Mouse (Mus musculus) ovary, postnatal 10 days (tissue): ENCODE results near the gene Susd4.

Source experiments
- DNase-seq: peaks from one replicate; pipeline ENCODE4 v3.0.0; 2022; ENCODE audit warnings: low spot score

Susd4 gene

GRCm38 (mm10) chr1:182763716-182764461 lies at the start of gene Susd4:
Gene Susd4, plus strand, starts transcription at chr1:182763860.
- peak; percentile 31 for DNase-seq

DNA sequence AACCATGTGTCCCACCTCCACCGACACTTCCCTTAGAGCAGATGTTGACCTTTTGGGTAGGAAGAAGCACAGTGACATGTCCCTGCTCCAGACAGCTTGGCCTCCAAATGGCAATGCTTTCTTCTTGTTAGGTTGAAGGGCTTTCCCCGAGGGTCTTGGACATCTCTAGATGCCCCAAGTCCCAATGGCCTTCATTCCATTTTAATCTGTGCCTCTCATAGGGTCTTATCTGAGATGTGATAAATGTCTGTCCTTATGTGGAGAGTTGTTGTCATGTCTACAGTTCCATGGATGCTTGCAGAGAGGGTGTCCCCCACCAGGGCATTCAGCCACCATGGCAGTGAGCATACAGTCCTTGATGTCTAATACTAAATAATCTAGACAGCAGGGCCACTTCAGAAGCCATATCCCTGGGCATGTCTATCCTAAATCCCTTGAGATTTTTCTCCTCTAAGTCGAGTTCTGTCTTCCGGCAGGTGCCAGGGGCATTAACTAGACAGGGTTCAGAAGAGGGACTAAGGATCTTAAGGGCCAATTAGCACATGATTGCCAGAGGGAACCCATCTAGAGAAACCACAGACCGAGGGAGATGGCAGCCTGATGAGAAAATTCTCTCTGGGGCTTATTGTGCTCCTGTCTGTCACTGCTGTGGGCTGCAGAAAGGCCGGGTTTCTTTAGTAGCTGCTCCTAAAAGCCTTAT lies 49.3 kb upstream of the Susd4 start:
- no peak for DNase-seq

DNA sequence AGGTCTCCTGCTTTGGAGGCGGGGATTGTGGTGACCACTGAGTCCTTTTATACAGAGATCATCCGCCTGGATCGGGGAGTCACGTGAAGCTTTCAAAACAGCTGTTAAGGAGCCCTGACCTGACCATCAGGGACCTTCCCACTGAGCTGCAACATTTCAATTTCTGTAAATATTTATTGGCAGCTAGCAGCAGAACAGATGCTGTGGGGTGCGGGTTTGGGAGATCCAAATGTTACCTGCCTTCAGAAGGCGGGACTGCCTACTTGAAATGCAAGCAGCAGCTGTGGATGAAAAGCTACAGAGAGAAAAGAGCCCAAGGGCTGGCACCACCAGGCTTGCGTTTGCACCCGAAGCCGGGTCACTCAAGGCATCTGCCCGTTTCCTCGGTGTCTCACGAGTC lies 36.1 kb upstream of the Susd4 start:
- DNase-seq, result no peak

GRCm38 (mm10) chr1:182729002-182729401 lies 34.7 kb upstream of the Susd4 start:
- no peak for DNase-seq

DNA sequence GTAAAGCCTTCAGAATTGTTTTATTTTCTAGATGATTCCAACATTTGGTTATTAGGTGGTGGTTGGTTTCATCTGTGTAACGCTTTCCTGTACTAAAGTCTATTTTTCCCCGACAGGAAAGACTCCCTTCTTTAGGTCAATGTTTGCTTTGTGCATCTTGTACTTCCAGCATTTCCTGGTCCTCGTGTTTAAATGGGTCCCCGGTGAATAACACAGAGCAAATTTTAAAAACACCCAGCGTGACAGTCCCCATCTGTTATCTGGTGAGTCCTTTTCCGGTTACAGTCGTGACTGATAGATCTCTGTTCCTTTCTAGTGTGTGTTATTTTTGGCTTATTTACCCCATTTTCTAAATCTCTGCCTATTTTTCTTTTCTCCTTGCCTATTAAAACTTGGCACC lies 31.0 kb upstream of the Susd4 start:
- DNase-seq, result no peak

GRCm38 (mm10) chr1:182735891-182736290 lies 27.8 kb upstream of the Susd4 start:
- no peak for DNase-seq

DNA sequence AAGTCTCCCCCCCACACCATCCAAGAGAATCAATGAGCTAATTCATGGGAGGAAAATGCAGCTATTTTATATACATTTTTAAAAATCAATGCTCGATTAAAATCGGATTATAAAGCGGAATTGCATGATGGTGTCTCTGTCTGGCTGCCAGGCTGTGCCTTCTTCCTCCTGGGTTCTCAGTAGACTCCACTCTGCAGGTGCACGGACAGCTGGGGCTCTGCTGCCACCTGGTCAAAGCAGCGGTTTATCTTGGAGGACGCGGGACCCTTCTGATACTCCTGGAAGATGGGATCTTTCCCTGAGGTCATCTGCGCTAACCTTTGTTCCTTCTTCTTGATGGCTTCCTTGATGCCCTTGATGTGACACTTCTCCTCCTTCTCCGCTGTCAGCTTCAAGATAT lies 16.6 kb upstream of the Susd4 start:
- DNase-seq, result no peak

- DNase-seq, result no peak
Measured at GRCm38 (mm10) chr1:182747834-182748233, 15.8 kb upstream of the Susd4 start.

- DNase-seq, result no peak
Measured at GRCm38 (mm10) chr1:182749080-182749479, 14.6 kb upstream of the Susd4 start, which contains the start of gene Ccdc185. Gene Ccdc185, minus strand, starts transcription at chr1:182749180.

DNA sequence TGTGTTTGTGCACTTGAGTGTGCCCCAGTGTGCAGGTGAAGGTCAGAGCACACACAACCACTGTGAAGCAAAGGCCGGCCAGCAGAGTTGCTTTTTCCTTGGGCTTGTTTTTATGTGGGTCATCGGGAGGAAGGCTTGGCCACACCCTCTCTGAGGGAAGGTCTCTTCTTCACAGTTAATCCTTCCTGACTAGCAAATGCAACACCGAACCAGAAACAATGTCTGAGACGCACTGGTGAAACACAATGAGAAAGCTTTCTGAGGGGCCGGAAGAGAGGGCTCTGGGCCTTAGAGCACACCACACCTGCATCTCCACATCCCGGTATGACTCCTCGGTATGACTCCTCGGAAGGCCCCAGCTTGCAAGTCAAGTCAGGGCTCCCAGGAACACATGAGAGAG lies 12.4 kb upstream of the Susd4 start:
- no peak for DNase-seq

- DNase-seq, result no peak
Measured at GRCm38 (mm10) chr1:182753694-182754093, 10.0 kb upstream of the Susd4 start.

DNA sequence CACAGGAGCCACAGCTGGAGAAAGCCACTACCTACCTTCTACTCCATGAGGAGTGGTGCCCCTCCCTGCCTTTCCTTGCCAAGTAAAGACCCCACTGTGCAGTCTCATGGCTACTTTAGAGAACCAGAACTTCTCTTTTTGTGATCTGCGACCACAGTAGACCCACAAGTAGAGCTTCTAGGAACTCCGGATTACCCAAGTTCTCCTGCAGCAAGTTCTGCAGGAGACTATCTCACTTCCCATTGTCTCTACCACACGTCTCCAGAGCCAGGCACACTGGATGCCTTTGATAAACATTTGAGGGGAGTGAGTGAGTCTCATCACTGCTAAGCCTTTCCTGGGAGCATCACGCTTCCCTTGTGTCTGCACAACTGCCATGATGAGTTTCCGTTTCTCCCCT lies 8.8 kb upstream of the Susd4 start:
- DNase-seq, result no peak

DNA sequence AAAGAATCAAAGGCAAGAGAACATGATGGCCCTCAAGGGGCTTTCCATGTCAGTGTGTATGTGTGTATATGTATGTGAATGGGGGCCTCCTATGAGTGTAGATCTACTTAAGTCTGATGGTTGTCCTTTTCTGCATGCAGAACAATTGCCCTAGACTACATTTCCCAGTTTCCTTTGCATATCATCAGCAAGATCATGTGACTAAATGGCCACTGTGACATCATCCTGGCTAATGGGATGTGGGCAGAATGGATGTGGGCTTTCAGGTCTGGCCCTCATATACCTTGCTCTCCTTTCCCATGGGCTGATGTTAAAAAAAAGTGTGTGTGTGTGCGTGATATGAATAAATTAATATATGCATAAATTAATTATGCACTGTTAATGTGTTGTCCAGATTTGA lies 4.9 kb upstream of the Susd4 start:
- DNase-seq, result no peak

- no peak for DNase-seq
Measured at GRCm38 (mm10) chr1:182763191-182763715, 407 bp upstream of the Susd4 start.

DNA sequence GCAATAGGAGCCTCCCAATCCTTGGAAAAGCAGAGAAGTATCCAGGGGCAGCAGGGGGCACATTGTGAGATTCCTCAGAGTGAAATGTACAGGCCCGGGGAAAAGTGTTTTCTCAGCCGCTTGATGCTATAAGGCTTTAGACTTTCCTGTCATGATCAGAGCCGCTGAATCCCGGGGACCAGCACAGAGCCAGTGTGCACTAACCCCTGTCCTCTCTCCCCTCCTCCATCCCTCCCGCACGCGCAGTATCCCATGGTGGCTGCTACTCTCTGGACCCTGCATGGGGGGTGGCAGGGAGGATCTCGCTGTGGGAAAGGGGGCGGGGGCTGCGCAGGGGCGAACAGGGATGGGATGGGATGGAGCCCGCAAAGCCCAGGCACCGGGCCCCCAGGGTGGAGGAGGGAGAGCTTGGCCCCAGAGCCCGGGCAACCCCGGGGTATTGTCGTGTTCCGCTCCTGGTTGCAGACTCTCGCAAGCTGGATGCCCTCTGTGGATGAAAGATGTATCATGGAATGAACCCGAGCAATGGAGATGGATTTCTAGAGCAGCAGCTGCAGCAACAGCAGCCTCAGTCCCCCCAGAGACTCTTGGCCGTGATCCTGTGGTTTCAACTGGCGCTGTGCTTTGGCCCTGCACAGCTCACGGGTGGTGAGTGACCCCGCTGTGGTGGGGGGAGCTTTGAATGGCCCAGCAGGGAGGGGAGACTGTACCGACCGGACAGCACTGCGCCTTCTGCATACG lies 1.1 kb downstream of the Susd4 start:
- DNase-seq, result no peak

DNA sequence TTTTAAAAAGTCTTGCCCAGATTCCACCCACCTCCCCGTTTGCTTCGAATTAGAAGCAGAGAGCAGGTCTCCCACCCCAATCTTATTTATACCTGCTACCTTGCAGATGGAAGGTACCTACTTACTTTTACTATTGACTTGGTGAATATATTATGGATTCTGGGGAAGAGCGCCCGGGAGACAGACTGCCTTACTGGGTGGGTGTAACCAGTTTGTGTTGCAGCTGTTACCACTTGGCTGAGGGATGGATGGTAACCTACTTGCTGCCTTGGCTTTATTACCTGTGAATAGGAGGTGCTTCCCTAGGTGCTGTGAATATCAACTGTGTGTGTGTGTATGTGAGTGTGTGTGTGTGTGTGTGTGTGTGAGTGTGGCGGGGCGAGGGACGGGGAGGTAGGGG lies 11.9 kb downstream of the Susd4 start:
- DNase-seq, result no peak

DNA sequence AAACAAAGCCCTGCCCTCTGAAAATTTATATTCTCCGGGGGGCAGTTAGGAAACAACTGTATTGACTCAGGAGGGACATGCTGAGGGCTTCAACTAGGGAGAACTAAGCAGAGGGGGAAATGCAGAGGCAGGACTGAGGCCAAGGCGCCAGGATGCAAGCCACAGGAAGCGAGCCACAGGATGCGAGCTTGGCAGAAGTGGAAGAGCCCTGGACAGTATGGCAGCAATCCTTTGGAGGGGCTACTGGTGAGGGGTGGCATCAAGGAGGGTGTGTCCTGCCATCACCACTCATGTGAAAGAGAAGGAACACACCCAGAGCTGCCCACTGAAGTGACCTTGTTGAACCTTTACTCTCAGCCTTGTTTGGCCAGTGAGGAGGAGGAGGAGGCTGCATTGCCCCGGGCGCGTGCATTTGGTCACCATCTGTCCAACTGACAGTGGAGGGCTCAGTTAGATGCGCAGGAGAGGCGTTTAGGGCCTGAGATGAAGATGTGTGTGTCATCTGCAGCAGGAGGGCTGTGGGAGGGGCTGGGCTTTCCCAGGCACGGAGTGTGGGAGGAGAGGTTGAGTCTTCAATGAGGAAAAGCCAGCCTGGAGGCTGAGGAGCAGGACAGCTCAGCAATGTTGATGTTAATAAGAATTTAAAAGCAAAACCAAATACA lies 13.2 kb downstream of the Susd4 start:
- DNase-seq, result no peak

GRCm38 (mm10) chr1:182778225-182778624 lies 14.6 kb downstream of the Susd4 start:
- DNase-seq, result no peak

DNA sequence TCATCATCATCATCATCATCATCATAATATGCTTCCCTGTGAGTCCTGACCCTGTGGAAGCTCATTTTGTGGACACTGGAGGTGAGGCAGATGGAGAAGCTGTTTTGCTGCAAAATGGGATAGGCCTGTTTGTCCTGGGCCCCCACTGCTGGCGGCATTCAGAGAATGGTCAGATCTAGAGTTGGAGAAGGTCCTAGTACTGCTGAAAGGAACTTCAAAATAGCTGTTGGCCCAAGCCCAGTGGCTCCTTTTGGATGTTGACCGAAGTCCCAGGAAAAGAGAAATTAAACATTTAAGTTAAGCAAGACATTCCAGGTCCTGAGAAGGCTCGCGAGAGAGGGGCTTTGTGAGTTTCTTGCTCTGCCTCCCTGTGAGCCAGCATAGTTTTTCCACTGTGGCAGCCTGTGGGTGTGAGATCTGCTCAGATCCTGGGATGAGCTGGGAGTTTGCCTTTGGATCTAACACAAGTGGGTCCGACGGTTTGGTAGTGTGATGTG lies 15.4 kb downstream of the Susd4 start:
- DNase-seq, result no peak

- DNase-seq, result no peak
Measured at GRCm38 (mm10) chr1:182783774-182784173, 20.1 kb downstream of the Susd4 start.

DNA sequence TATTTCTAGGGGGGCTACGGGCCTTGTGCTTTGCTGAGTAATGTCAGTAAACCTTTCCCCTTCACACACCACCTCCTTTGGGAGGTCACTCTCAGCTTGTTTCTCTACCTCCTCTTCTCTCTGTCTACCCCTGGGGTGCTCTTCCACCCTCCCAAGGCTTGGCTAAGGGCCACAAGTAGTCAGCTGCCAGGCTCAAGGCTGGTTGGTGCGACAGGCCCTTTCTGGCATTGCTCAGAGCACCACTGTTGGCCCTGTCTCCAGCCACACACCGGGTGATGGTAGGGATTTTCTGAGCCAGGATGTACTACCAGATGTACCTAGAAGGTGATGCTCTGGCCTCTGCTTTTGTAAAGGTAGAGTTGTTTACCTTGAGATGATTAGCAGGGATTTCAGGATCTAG lies 21.1 kb downstream of the Susd4 start:
- no peak for DNase-seq

DNA sequence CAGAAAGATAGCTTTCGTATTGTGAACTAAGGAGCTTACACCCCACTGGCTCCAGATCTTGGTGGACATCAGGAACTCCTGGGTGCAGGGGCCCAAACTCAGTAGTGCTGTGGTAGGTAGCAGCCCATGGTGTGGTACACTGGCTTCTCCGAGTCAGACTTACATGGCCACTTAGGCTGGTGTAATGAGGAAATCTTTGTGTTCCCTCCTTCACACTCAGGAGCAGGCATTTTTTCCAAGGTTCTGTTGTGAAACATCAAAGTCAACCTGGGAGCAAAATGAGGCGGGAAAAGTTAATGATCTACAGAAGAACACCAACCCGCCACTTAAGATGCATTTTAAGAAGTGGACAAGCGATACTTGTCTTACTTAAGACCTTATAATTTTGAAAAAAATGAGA lies 21.8 kb downstream of the Susd4 start:
- no peak for DNase-seq
